ENCODE assay signal across 24 mouse cellular contexts in genomic region chr3:101784768-101785424, GRCm38 (mm10).
A peak's percentile ranks its signal among the peaks of the same experiment; 100 is the strongest.
DNase-seq lines count a peak whose midpoint lies in the region; ATAC-seq and TF ChIP-seq lines count a peak whose summit lies in the region.
"Had no signal": no experiment of that assay in that cellular context is flagged by ENCODE, and none has a peak within 500 bp of the region (broad histone marks: within the 10 kb centered on the region; RNA-seq: fewer than 3 reads in every experiment).

No protein-coding gene starts in this region.

- peak; percentile 92 for ATAC-seq in intestine, embryonic 16.5 days
- ATAC-seq: CD4-positive, CD25-positive, alpha-beta regulatory T cell, adult 4 months; forebrain, embryonic 13.5 days; forebrain, embryonic 16.5 days had no signal

- H3K4me3 ChIP-seq in kidney, adult 2 months (ENCODE audit: insufficient read depth, low read depth, low read length), result no peak overlapping the region
- H3K4me3 ChIP-seq in intestine, embryonic 16.5 days (ENCODE audit: low read length), result no peak overlapping the region
- H3K4me3 ChIP-seq in lung, adult 2 months (replicated peaks; ENCODE audit: extremely low read depth, low read depth, low read length), result no peak overlapping the region
- H3K4me3 ChIP-seq: forebrain, embryonic 10.5 days; forebrain, embryonic 13.5 days; heart, embryonic 12.5 days; heart, embryonic 15.5 days; hindbrain, embryonic 12.5 days; hindbrain, embryonic 15.5 days had no signal

- no peaks in the 10 kb centered on the region for H3K4me1 ChIP-seq in kidney, adult 2 months (ENCODE audit: control insufficient read depth, insufficient read depth, low read length)
- peaks cover 10% of the 10 kb centered on the region for H3K4me1 ChIP-seq in intestine, embryonic 16.5 days (ENCODE audit: control insufficient read depth, insufficient read depth, low read length)
- H3K4me1 ChIP-seq in lung, adult 2 months (ENCODE audit: control insufficient read depth, insufficient read depth, low read length), result no peaks in the 10 kb centered on the region; the same call in 1 of the 2 replicates
- H3K4me1 ChIP-seq: forebrain, embryonic 13.5 days; hindbrain, embryonic 15.5 days had no signal

- TF ChIP-seq POLR2A in kidney, adult 2 months (IDR thresholded peaks at IDR 0.05; ENCODE audit: low read depth, low read length), result no peak
- TF ChIP-seq POLR2A in lung, adult 2 months (IDR thresholded peaks at IDR 0.05; ENCODE audit: borderline replicate concordance, extremely low read depth, low read depth, low read length), result no peak

- H3K27me3 ChIP-seq in kidney, adult 2 months (replicated peaks; ENCODE audit: control insufficient read depth, insufficient read depth, low read length), result no peaks in the 10 kb centered on the region
- no peaks in the 10 kb centered on the region for H3K27me3 ChIP-seq in intestine, embryonic 16.5 days (replicated peaks; ENCODE audit: control insufficient read depth, insufficient read depth, low read length)
- H3K27me3 ChIP-seq: forebrain, embryonic 13.5 days; heart, embryonic 12.5 days; heart, embryonic 15.5 days; hindbrain, embryonic 12.5 days; hindbrain, embryonic 15.5 days had no signal

- no peaks in the 10 kb centered on the region for H3K36me3 ChIP-seq in kidney, adult 2 months (ENCODE audit: control insufficient read depth, insufficient read depth, low read length)
- no peaks in the 10 kb centered on the region for H3K36me3 ChIP-seq in intestine, embryonic 16.5 days (ENCODE audit: control insufficient read depth, insufficient read depth, low read length)
- H3K36me3 ChIP-seq: forebrain, embryonic 10.5 days; heart, embryonic 12.5 days; heart, embryonic 15.5 days; hindbrain, embryonic 12.5 days; hindbrain, embryonic 15.5 days had no signal

- no peaks in the 10 kb centered on the region for H3K9me3 ChIP-seq in intestine, embryonic 16.5 days (ENCODE audit: control insufficient read depth, low read length)
- H3K9me3 ChIP-seq: forebrain, embryonic 10.5 days; forebrain, embryonic 13.5 days; heart, embryonic 12.5 days; heart, embryonic 15.5 days; hindbrain, embryonic 12.5 days; hindbrain, embryonic 15.5 days had no signal

- peak; percentile 80 for DNase-seq in heart, adult 11 months
- DNase-seq in heart, adult 18-20 months, result no peak
- peak; percentile 28 for DNase-seq in kidney, adult 2 months
- DNase-seq in kidney, postnatal 4 days, result no peak
- DNase-seq in large intestine, adult 2 months (ENCODE audit: low read depth, low spot score), result peak; percentile 80
- DNase-seq in layer of hippocampus, postnatal 25 days (ENCODE audit: extremely low spot score in 1 of 2, low spot score in 1 of 2), result no peak
- no peak for DNase-seq in lung, adult 2 months
- DNase-seq: adrenal gland, postnatal 25 days; cerebellum, adult 11-12 months; cerebellum, adult 8-10 months; cerebellum, postnatal 10 days; cerebellum, postnatal 36 days; gastrocnemius, postnatal 10 days; gastrocnemius, postnatal 36 days; heart, postnatal 14 days had no signal

- no peak overlapping the region; the same call in 1 of the 2 replicates for H3K9ac ChIP-seq in intestine, embryonic 16.5 days (ENCODE audit: low read depth, low read length)
- H3K9ac ChIP-seq: forebrain, embryonic 13.5 days; heart, embryonic 12.5 days; heart, embryonic 15.5 days; hindbrain, embryonic 12.5 days; hindbrain, embryonic 15.5 days had no signal

- H3K27ac ChIP-seq in kidney, adult 2 months (ENCODE audit: insufficient read depth, low read depth, low read length), result no peak overlapping the region
- peak overlapping the region; percentile 16 for H3K27ac ChIP-seq in intestine, embryonic 16.5 days (ENCODE audit: low read length)
- H3K27ac ChIP-seq: forebrain, embryonic 10.5 days; forebrain, embryonic 13.5 days; heart, embryonic 15.5 days; hindbrain, embryonic 12.5 days; hindbrain, embryonic 15.5 days had no signal

- no peak for TF ChIP-seq CTCF in kidney, adult 2 months (conservative IDR thresholded peaks at IDR 0.05; ENCODE audit: insufficient read depth, insufficient read length, low read depth, low read length)
- no peak for TF ChIP-seq CTCF in lung, adult 2 months (IDR thresholded peaks at IDR 0.05; ENCODE audit: insufficient read depth, low read length)

- WGBS in kidney, adult 2 months, result 68% methylated on average over 10 of the region's 10 CpGs
- WGBS in intestine, embryonic 16.5 days, result 47% methylated on average over 10 of the region's 10 CpGs
- 31% methylated on average over 10 of the region's 10 CpGs for WGBS in large intestine, adult 2 months
- 79% methylated on average over 10 of the region's 10 CpGs for WGBS in lung, adult 2 months

- no peak overlapping the region for H3K4me2 ChIP-seq in intestine, embryonic 16.5 days (ENCODE audit: low read depth, low read length)
- H3K4me2 ChIP-seq: forebrain, embryonic 13.5 days; heart, embryonic 12.5 days; heart, embryonic 15.5 days; hindbrain, embryonic 12.5 days; hindbrain, embryonic 15.5 days had no signal

Comparison
In these comparisons a context has a peak if more than half of its experiments do, and no peak if none do; other contexts are left out.
1. DNase-seq: peak in heart, adult 11 months (single experiment), kidney, adult 2 months (single experiment) and large intestine, adult 2 months (single experiment); none in heart, adult 18-20 months (0 of 2), kidney, postnatal 4 days (0 of 2), layer of hippocampus, postnatal 25 days (0 of 2) and lung, adult 2 months (single experiment).